Mouse (Mus musculus) Patski (cell line): ENCODE measurements around the gene Esp36. TPM values are rescaled to one million over a fixed set of nuclear protein-coding genes. Genes with fewer than 3 reads are reported as not detected.
"Not testable (repeated sequence)": the region's sequence is repeated elsewhere in the genome, so short reads cannot be mapped to it uniquely, and the experiment has no call there.

ENCODE experiments used
- ATAC-seq: fragments of 100-300 bp; one replicate; pipeline ENCODE4 v1.8.0; 2021
- CTCF ChIA-PET: fragments of 350-600 bp; sonication (Branson Sonifier 250); formaldehyde crosslinking; loops from one replicate; lab custom pipeline; 2022; ENCODE audit warnings: inconsistent platforms; lab: Charles Lee
- POLR2A ChIA-PET: fragments of 350-600 bp; sonication (Branson Sonifier 250); formaldehyde crosslinking; loops from one replicate; lab custom pipeline; 2022; ENCODE audit warnings: antibody characterized with exemption, inconsistent platforms; lab: Charles Lee
- DNase-seq: peaks from one replicate; pipeline ENCODE4 v3.0.0-alpha.2; 2011; ENCODE audit warnings: low read depth, low spot score
- H3K27me3 ChIP-seq: fragments of 371-371 bp; one replicate; pipeline ENCODE4 v1.5.1; 2021
- CTCF ChIP-seq: fragments of 100-300 bp; IDR thresholded peaks from one replicate; pipeline ENCODE4 v1.5.1; 2021
- in situ Hi-C: fragments of 300-500 bp; cut with MboI; formaldehyde crosslinking; loops from 3 replicates; pipeline ENCODE4 v1.11.1; 2018; ENCODE audit warnings: low pct_unique_long_range_greater_than_20kb, mixed read lengths
- polyA plus RNA-seq: library from polyadenylated mRNA; unstranded; gene quantifications from one replicate; pipeline ENCODE4 v1.2.3, GENCODE M21; 2021

Esp36 gene
- not detected for polyA plus RNA-seq

- in situ Hi-C loops = no loop called here
- no peak for TF ChIP-seq CTCF
- H3K27me3 ChIP-seq = no peaks in the 10 kb centered on the region
- ChIA-PET POLR2A (no interaction called here), CTCF (no interaction called here)
- DNase-seq (no peak), ATAC-seq (no peak)
Measured at GRCm38 (mm10) chr17:38420085-38420484, at the start of gene Esp36. Esp36 (minus strand) TSS chr17:38420185.

GRCm38 (mm10) chr17:38456206-38456605, 36.2 kb upstream of the Esp36 start:
- in situ Hi-C loops, H3K27me3 ChIP-seq, CTCF ChIA-PET, ATAC-seq, POLR2A ChIA-PET, DNase-seq: not testable (repeated sequence)

GRCm38 (mm10) chr17:38450688-38451087, 30.7 kb upstream of the Esp36 start:
- no peak for TF ChIP-seq CTCF
- POLR2A ChIA-PET = no interaction called here
- in situ Hi-C loops = no loop called here
- DNase-seq (no peak), ATAC-seq (no peak)
- CTCF ChIA-PET = no interaction called here
- no peaks in the 10 kb centered on the region for H3K27me3 ChIP-seq

DNA sequence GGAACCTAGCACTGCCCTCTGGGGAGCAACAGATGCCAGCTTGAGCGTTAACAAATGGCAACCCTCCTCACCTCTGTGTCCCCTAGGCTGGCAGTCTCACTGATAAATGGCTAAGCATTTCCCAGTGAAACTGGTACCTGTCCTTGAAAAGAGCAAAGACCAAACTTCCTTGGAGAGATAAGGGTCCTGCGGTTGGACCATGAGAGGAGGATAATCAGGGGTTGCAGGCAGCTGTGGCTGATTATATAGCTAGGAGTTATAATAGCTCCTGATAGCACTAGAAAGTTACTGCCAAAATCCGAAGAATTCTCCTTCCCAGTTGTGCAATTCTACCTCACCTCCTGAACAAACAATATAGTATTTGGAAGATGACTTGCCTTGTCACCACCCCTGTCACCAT, 13.8 kb downstream of the Esp36 start:
- in situ Hi-C loops = no loop called here
- ATAC-seq (no peak), DNase-seq (no peak)
- TF ChIP-seq CTCF = no peak
- no peaks in the 10 kb centered on the region for H3K27me3 ChIP-seq
- ChIA-PET CTCF (no interaction called here), POLR2A (no interaction called here)

- no peaks in the 10 kb centered on the region for H3K27me3 ChIP-seq
- no peak for ATAC-seq
- POLR2A ChIA-PET = no interaction called here
- DNase-seq = no peak
- no peak for TF ChIP-seq CTCF
- CTCF ChIA-PET = no interaction called here
- in situ Hi-C loops = no loop called here
Measured at GRCm38 (mm10) chr17:38391821-38392220, 28.2 kb downstream of the Esp36 start.

Other genes with a start within 250 kb of the Esp36 start
- not detected for gene Olfr134, start 248.8 kb downstream of the Esp36 start, polyA plus RNA-seq
- gene Olfr135, start 215.8 kb downstream of the Esp36 start, polyA plus RNA-seq = not detected
- gene Olfr138, start 159.2 kb downstream of the Esp36 start, polyA plus RNA-seq = not detected
- not detected for gene Olfr137, start 112.6 kb downstream of the Esp36 start, polyA plus RNA-seq
- gene Olfr136, start 90.4 kb downstream of the Esp36 start, polyA plus RNA-seq = not detected
- gene Esp34, start 134.0 kb upstream of the Esp36 start, polyA plus RNA-seq = not detected
- not detected for gene Esp31, start 219.3 kb upstream of the Esp36 start, polyA plus RNA-seq